Mouse (Mus musculus) erythroblast, embryonic 14.5 days (primary cell): ENCODE data around the gene Fbxo46.

ENCODE experiments used
- GATA1 ChIP-seq: IDR thresholded peaks from 2 replicates; pipeline ENCODE4 v1.6.1; 2012; ENCODE audit warnings: low read length, inconsistent platforms, mixed read lengths
- TAL1 ChIP-seq: IDR thresholded peaks from 3 replicates; pipeline ENCODE4 v1.6.1; 2012; ENCODE audit warnings: low read length, inconsistent platforms, mixed read lengths

DNA sequence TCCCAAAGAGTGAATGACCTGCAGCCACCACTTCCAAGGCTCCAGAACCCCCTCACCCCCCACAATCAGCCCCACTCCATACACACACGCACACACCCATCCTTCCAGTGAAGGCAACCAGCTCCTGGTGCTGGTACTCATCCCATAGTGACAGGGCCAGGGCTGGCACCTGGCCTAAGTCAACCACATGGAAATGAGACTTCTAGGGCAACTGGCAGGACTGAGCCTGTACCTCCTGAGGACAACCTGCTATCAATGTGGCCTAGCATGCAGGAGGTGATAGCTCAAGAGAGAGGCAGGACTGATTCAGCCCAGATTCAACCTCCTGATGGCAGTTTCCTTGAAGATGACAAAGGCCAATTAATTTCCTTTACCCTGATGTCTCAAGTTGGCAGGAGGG is 19.4 kb upstream of the Fbxo46 start:
- TF ChIP-seq TAL1, result no peak
- no peak for TF ChIP-seq GATA1
